Mouse (Mus musculus) embryonic fibroblast, embryonic 13.5 days (primary cell): ENCODE measurements around the gene D430019H16Rik.

Source experiments
- CTCF ChIP-seq: IDR thresholded peaks from 2 replicates; pipeline ENCODE4 v1.5.1; 2011; ENCODE audit warnings: mild to moderate bottlenecking, control low read depth, low read length, moderate library complexity, borderline replicate concordance; ENCODE audit not compliant: insufficient read depth
- POLR2A ChIP-seq: IDR thresholded peaks from 2 replicates; pipeline ENCODE4 v1.6.1; 2011; ENCODE audit warnings: low read depth, mild to moderate bottlenecking, control low read depth, low read length, moderate library complexity

GRCm38 (mm10) chr12:105537162-105537561 is 83.5 kb downstream of the D430019H16Rik start:
- TF ChIP-seq CTCF = no peak
- TF ChIP-seq POLR2A = no peak
